Mouse (Mus musculus): ENCODE data around the gene Ylpm1.

DNA sequence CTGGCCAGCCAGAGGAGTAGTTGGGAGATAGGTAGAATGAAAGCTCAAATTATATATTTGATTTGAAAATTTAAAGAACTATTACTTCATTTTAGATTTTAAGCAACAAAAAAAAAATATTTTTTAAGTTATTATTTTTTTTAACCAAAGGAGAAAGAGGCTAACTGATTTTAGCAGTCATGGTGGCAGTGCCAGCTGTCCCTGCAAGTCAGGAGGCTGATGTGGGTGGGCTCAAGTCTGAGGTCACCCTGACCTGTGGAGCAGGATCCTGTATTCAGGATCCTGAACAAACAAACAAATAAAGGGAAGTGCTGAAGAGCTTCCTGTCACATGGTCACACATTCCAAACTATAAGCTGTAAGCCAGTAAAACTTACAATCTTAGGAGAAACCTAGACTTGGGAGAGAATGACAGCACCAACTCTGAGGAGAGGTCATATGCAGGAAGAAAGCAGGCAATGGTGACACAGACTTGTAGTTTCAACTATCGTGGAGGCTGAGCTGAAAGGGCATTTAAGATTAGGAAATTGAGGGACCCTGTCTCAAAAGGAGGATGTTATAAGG, 37.2 kb upstream of the Ylpm1 start:
- TF ChIP-seq CTCF (IDR thresholded peaks at IDR 0.05; ENCODE audit: insufficient read depth, low read length) (no peak), POLR2A (IDR thresholded peaks at IDR 0.05; ENCODE audit: borderline replicate concordance, extremely low read depth, low read depth, low read length) (no peak)
